Mouse (Mus musculus) 416B (cell line): ENCODE results near the gene Tead2.

Source experiments
- DNase-seq: peaks from one replicate; pipeline ENCODE4 v3.0.0; 2011; ENCODE audit warnings: low read depth

The Tead2 gene

DNA sequence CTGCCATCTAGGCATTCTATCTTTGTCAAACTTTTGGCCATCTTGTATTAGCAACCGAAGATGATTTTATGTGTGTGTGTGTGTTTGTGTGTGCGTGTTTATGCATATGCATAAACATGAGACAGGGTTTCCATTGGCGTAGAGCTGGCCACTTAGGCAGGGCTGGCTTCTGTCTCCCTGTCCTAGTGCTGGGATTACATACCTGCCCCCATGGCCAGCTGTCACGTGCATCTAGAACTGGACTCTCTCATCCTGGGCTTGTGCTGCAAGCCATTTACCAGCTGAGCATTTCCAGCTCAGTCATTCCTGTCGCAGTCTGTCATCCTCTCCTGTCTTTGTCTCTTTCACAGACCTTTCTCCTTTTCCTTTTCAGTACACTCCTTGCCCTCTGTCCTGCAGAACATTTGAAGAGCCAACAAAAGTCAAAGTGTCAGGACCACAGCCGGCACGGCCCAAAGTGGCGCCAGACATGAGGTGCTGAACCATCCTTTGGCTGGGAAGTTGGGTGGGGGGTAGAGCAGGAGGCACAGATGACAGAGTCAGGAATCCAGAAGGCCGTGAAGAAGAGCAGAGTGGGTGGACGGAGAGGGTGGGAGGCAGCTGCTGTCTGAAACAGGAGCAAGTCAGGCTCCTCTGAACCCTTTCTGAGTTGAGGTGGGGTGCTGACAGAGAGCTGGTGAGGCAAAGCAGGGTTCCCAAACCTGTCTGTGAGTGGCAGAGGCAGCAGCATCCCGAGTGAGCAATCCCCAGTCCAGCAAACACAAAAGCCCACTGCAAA is 41.7 kb downstream of the Tead2 start:
- no peak for DNase-seq

GRCm38 (mm10) chr7:45259281-45259680 is 43.7 kb downstream of the Tead2 start:
- no peak for DNase-seq

DNA sequence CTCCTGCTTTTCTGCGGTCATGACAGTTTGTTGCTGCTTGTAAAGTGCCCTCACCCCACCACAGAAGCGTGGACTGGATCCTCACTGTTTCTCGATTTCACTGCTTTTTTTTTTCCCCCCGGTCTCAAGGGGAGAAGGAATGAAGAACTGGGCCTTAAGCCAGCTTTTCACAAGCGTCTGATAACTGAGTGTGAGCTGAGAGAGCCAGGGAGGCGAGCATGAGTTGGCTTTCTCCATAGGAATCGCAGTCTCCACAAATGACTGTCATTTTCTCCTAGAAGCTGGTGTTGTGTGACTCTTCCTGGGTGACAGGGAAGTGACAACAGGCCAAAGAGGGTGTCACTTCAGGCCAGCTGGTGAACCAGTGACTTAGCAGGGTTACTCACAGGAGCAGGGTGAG is 46.7 kb downstream of the Tead2 start:
- no peak for DNase-seq

DNA sequence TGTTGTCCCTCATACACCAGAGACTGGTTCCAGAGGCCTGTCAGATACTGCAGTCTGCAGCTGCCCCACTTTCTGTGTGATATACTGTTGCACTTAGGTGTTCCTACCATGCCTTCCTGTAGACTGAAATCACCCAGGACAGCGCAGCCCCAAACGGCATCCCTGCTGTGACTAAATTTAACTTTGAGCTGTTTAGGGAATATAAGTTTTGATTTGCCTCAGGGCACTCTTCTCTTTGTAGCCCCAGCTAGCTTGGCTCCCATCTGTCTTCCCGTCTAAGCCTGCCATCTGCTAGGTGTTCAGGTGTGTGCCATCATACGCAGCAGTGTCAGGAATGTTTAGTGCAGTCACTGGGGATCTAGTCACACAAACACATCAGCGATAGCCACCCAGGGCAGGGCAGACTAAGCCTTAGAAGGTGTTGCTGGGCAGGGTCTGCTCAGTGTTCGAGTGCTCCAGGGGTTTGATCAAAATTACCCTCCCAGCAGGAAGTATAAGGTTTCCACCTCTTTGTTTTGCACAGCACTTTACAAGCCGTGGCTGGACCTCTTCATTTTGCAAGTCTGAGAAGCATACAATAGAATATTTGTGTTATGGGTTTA is 47.6 kb downstream of the Tead2 start:
- no peak for DNase-seq

DNA sequence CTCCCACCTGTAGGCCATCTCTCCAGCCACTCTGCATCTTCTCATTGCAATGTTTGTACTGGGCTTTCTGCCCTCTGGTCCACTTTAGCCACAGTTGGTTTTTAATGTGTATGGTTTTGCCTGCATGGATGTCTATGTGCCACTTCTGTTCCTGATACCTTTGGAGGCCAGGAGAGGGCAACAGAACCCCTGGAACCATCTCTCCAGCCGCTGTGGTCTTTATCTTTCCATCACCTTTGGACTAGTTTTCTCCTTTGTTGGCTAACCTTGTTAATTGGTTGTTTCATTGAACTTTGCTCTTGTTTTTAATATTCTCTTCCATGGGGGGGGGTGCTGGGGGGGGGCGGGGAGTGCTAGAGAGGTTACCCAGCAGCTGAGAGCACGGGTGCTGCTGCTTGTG is 48.8 kb downstream of the Tead2 start:
- peak; percentile 15 for DNase-seq

DNA sequence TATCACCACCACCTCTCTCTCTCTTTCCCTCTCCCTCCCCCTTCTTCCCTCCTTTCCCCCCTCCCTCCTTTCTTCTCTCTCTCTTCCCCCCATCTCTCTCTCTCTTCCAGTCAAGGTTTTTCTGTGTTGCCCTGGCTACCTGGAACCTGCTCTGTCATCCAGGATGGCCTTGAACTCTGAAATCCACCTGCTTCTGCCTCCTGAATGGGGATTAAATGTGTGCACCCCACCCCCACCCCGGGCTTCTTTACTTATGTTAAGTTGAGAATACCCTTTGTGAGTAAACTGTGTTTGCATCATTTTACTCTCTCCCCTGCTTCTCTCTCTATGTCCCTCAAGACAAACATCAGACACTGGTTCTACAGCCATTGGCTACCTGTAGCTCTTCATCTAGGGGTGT is 50.0 kb downstream of the Tead2 start:
- DNase-seq = no peak

GRCm38 (mm10) chr7:45272786-45273412 is 57.3 kb downstream of the Tead2 start:
- no peak for DNase-seq

DNA sequence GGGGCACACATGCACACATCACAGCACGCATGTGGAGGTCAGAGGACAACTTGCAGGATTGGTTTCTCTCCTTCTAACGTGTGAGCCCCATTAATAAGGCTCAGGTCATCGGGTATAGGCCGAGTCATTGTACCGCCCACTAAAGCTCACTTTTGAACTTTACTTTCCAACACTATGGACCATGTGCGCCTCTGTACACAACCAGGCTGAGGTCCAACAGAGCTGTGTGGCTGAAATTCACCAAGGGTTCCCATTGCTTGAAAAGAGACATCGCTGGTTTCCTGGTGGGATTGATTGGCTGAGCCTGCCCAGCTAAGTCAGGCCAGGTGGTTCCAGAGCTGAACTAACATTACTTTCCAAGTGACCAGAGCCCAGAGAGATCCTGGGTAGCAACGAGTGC is 58.1 kb downstream of the Tead2 start:
- DNase-seq = no peak

GRCm38 (mm10) chr7:45277136-45277760 is 61.7 kb downstream of the Tead2 start, which contains the start of gene Slc6a21:
TSS of gene Slc6a21 (plus strand) at chr7:45277513.
- peak; percentile 71 for DNase-seq
